Mouse (Mus musculus) G1E (cell line): Measurements from ENCODE around the gene Cdkal1.

Experiments
- CTCF ChIP-seq: IDR thresholded peaks from 2 replicates; pipeline ENCODE4 v1.5.1; 2012; ENCODE audit warnings: low read depth, low read length, inconsistent platforms, mixed read lengths
- GATA1 ChIP-seq: IDR thresholded peaks from 2 replicates; pipeline ENCODE4 v1.6.1; 2012; ENCODE audit warnings: borderline replicate concordance, low read length, inconsistent platforms, mixed read lengths
- POLR2AphosphoS5 ChIP-seq: IDR thresholded peaks from 2 replicates; pipeline ENCODE4 v1.6.1; 2012; ENCODE audit warnings: low read depth, low read length, inconsistent platforms; ENCODE audit not compliant: insufficient replicate concordance

DNA sequence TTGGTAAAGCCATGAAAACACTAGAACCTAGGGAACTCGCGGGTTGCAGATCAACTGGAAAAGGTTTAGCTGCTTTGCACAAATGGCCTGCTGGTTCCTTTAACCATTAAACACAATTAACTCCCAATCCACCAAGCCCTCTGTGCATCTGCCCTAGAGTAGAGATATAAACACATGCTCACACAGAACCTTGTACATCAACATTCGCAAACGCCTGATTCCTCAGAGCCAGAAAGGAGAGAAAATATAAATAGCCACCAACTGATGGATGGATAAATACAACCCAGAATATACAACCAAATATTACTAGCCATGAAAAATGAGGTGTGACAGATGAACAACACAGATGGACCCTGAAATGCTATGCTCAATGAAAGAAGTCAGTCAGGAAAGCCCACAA lies 70.6 kb downstream of the Cdkal1 start:
- no peak for TF ChIP-seq CTCF
- no peak for TF ChIP-seq POLR2AphosphoS5
- TF ChIP-seq GATA1 = no peak
